Mouse (Mus musculus): ENCODE measurements around the gene Impg1. TPM values are rescaled to one million over a fixed set of nuclear protein-coding genes. Genes with fewer than 3 reads are reported as not detected.

Gene Impg1
- total RNA-seq, 2 experiments from 2014 or later = 0.33 TPM; not detected in 1

DNA sequence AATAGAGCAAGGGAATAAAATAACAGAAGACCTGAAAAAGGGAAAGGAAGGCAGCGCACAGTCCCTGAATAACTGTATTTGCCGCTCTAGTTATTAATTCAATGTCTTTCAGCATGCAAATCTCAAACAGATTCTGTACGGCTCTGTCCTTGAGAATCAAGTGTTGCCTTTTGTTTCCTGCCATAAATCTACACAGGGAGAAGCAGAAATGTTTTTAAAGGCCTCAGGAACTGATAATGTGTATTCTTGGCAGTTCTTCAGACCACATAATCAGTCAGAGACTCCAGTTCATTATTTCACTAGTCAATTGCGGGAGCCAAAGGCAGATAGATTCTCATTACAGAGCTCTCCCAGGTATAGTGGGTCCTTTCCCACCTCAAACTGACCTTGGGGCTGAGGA, 82.6 kb downstream of the Impg1 start:
- intact Hi-C loops (cut with DNase I) = no loop called here
- TF ChIP-seq CTCF (IDR thresholded peaks at IDR 0.05) = no peak

DNA sequence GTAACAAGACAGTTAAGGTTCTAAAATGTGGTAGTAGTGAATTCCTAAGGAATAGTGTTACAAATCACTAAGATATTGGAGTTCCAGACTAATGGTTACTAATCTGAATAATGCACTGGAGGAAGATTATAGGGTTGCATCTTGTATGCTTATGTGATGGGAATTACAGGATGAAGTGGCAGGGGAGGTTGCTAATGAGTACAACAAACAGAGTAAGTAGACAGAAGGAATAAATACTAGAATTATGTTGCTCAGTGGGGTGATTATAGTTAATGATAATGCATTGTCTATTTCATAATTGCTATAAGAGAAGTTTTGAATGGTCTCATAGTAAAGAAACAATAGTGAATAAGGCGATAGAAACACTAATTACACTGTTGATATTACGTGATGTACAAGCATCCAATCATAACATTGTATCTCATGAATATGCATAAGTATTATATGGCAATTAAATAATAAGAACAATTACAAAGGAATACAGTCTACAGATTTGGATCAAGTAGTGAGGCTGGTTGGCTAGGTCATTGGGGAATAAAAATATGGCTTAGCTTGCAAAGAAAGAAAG, 85.1 kb downstream of the Impg1 start:
- H3K4me3 ChIP-seq = no peak overlapping the region
- intact Hi-C loops (cut with DNase I) = no loop called here
- no peak overlapping the region for H3K27ac ChIP-seq
- no peak for TF ChIP-seq CTCF (IDR thresholded peaks at IDR 0.05)
- no peak for DNase-seq (ENCODE audit: extremely low spot score in 1 of 2, low spot score in 2 of 2)

More for the DNA sequence above, 82.6 kb downstream of the Impg1 start:
- Histone ChIP-seq H3K27ac (no peak overlapping the region), H3K4me3 (no peak overlapping the region)
- DNase-seq (ENCODE audit: extremely low spot score in 1 of 2, low spot score in 2 of 2) = no peak

DNA sequence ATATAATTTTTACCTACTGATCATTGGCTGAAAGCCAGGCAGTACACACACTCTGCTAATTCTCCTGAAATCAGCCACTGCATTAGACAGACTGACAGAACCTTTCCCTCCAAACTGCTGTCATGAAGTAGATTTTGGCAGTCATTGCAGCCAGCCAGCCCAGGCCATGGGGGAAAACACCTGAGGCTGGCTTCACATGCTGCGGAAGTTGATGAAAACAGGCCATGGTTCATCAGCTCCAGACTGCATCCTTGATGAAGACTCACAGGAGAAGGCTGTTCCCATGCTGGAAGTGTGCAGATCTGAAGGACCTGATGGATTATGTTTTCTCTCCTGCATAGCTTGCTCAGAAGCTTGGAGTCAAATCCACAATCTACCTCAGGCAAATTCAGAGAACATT, 91.2 kb downstream of the Impg1 start:
- DNase-seq (ENCODE audit: extremely low spot score in 1 of 2, low spot score in 2 of 2) = no peak
- Histone ChIP-seq H3K4me3 (no peak overlapping the region), H3K27ac (no peak overlapping the region)
- TF ChIP-seq CTCF (IDR thresholded peaks at IDR 0.05) = no peak
- intact Hi-C loops (cut with DNase I) = no loop called here

DNA sequence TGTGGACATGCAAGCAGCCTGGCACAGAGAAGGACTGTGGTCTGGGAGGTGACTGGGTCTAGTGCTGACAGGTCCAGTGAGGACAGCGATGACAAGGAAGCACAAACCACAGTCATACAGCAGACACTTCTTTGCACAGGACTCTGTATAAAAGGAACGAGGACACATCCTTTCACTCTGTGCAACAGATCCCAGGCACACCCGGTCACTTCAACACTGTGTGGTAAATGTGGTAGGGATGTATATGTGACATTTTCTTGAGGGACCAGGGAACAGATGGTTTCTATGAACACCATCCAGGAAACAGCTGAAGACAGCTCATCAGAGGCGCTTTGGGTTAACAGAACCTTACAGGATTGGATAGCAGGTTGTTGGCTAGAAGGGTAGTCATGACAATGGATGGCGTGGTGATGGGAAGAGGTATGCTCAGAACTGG, 92.0 kb downstream of the Impg1 start:
- intact Hi-C loops (cut with DNase I) = no loop called here
- TF ChIP-seq CTCF (IDR thresholded peaks at IDR 0.05) = no peak
- no peak overlapping the region for H3K4me3 ChIP-seq
- H3K27ac ChIP-seq = no peak overlapping the region
- no peak for DNase-seq (ENCODE audit: extremely low spot score in 1 of 2, low spot score in 2 of 2)

DNA sequence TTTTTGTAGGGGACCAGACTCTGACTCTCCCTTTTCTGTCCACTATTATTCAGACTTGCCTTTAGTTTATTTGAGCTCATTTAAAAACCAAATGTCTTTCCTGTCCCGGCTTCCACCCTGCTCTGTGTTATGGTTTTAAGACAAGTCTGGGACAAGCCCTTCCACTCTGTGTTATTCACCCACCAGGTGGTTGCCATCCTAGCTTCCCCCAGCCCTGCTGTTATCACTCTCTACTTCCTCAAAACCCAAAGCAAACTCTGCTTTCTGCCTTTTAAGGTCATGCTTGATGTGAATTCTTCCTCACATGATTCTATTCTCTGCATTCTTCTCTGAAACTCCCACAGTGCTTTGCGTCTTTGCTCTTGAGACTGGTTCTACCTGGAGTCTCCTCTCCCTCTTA, 96.6 kb downstream of the Impg1 start:
- DNase-seq (ENCODE audit: extremely low spot score in 1 of 2, low spot score in 2 of 2) = no peak
- intact Hi-C loops (cut with DNase I) = no loop called here
- Histone ChIP-seq H3K27ac (no peak overlapping the region), H3K4me3 (no peak overlapping the region)
- TF ChIP-seq CTCF (IDR thresholded peaks at IDR 0.05) = no peak

DNA sequence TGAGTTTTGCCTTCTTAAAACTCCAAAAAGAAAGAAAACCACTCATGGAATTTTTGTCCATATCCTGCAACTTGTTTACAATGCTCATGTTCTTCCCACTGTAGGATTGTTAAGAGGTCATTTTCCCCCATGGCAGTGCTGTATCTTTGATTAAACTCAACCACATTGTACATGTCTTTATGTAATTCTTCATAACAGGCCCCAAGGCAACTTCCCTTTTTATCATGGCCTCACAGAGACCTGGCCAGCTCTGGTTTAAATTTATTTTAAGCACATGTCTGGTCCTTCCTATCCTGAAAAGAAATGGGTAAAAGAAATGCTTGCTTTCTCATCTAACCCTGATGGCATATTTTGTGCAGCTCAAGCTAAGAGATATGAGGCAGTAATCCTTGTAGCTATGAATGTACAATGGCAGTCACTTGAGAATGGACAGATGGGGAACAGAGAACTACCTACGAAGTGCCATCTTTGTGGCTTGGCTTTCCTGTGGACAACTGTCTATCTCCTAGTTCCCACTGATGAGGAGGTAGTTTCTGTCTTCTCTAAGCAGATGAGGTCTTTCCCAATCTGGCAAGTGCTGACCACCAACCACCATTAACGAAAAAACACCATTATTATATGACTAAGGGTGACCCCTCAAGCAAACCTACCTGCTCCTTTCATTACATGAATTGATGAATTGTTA, 97.6 kb downstream of the Impg1 start:
- intact Hi-C loops (cut with DNase I) = no loop called here

GRCm38 (mm10) chr9:80360063-80360462, 105.2 kb downstream of the Impg1 start:
- DNase-seq (ENCODE audit: extremely low spot score in 1 of 2, low spot score in 2 of 2) = no peak
- Histone ChIP-seq H3K4me3 (no peak overlapping the region), H3K27ac (no peak overlapping the region)
- no peak for TF ChIP-seq CTCF (IDR thresholded peaks at IDR 0.05)
- intact Hi-C loops (cut with DNase I) = no loop called here

More for the DNA sequence above, 97.6 kb downstream of the Impg1 start:
- TF ChIP-seq CTCF (IDR thresholded peaks at IDR 0.05) = no peak
- H3K27ac ChIP-seq = no peak overlapping the region
- H3K4me3 ChIP-seq = no peak overlapping the region
- DNase-seq (ENCODE audit: extremely low spot score in 1 of 2, low spot score in 2 of 2) = no peak

GRCm38 (mm10) chr9:80351678-80352331, 113.5 kb downstream of the Impg1 start:
- intact Hi-C loops (cut with DNase I) = no loop called here
- peak in 1 of 2 experiments; percentile 16 for DNase-seq (ENCODE audit: extremely low spot score in 1 of 2, low spot score in 2 of 2)
- Histone ChIP-seq H3K27ac (no peak overlapping the region), H3K4me3 (no peak overlapping the region)
- no peak for TF ChIP-seq CTCF (IDR thresholded peaks at IDR 0.05)

GRCm38 (mm10) chr9:80351295-80351677, 114.0 kb downstream of the Impg1 start:
- DNase-seq (ENCODE audit: extremely low spot score in 1 of 2, low spot score in 2 of 2) = no peak
- intact Hi-C loops (cut with DNase I) = no loop called here
- no peak for TF ChIP-seq CTCF (IDR thresholded peaks at IDR 0.05)
- Histone ChIP-seq H3K4me3 (no peak overlapping the region), H3K27ac (no peak overlapping the region)

GRCm38 (mm10) chr9:80344451-80345000, 120.8 kb downstream of the Impg1 start:
- intact Hi-C loops (cut with DNase I) = no loop called here
- no peak overlapping the region for H3K27ac ChIP-seq
- no peak for DNase-seq (ENCODE audit: extremely low spot score in 1 of 2, low spot score in 2 of 2)

GRCm38 (mm10) chr9:80342520-80342919, 122.8 kb downstream of the Impg1 start:
- no peak for TF ChIP-seq CTCF (IDR thresholded peaks at IDR 0.05)
- H3K27ac ChIP-seq = no peak overlapping the region
- H3K4me3 ChIP-seq = no peak overlapping the region
- intact Hi-C loops (cut with DNase I) = no loop called here
- no peak for DNase-seq (ENCODE audit: extremely low spot score in 1 of 2, low spot score in 2 of 2)

More at GRCm38 (mm10) chr9:80344451-80345000, 120.8 kb downstream of the Impg1 start:
- TF ChIP-seq CTCF (IDR thresholded peaks at IDR 0.05) = no peak
- H3K4me3 ChIP-seq = no peak overlapping the region

DNA sequence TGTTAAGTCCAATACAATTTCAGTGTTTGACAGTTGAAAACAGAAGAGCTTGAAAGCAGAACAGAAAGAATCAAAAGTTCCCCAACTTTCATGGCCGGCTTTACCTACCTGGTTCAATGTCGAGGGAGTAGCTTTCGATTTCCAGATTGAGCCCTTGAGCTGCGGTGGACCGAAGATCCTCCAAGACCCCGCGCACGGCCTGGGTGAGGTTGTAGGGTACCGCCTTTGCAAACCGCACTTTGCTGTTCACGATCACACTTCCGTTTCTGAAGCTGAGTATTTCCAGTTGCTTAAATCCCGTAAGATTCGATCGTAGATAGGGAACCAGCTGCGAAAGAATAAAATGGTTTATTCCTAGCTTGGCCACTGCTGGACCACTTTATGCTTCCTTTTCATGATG, 123.5 kb downstream of the Impg1 start:
- intact Hi-C loops (cut with DNase I) = no loop called here
- TF ChIP-seq CTCF (IDR thresholded peaks at IDR 0.05) = no peak
- Histone ChIP-seq H3K4me3 (no peak overlapping the region), H3K27ac (no peak overlapping the region)
- DNase-seq (ENCODE audit: extremely low spot score in 1 of 2, low spot score in 2 of 2) = no peak

Measured in left cerebral cortex, adult 2 months (tissue).